Mouse (Mus musculus) kidney, postnatal 25 days (tissue): Measurements from ENCODE around the gene Ghdc.

Experiments
- DNase-seq, 2 experiments: peaks; one replicate each; pipeline ENCODE4 v3.0.0; 2021; ENCODE audit warnings: mixed read lengths in 2 of 2

Gene Ghdc

GRCm38 (mm10) chr11:100781763-100782475, 11.2 kb upstream of the Ghdc start:
- DNase-seq, result peak in 1 of 2 experiments; percentile 44

GRCm38 (mm10) chr11:100780247-100780646, 9.5 kb upstream of the Ghdc start:
- peak in 1 of 2 experiments; percentile 28 for DNase-seq

- no peak for DNase-seq
Measured at GRCm38 (mm10) chr11:100778069-100778468, 7.3 kb upstream of the Ghdc start.

- DNase-seq, result no peak
Measured at GRCm38 (mm10) chr11:100775921-100776320, 5.2 kb upstream of the Ghdc start.

GRCm38 (mm10) chr11:100774261-100774660, 3.5 kb upstream of the Ghdc start:
- DNase-seq, result no peak

- peak in 1 of 2 experiments; percentile 60 for DNase-seq
Measured at GRCm38 (mm10) chr11:100769980-100770379, 777 bp downstream of the Ghdc start.

GRCm38 (mm10) chr11:100767871-100768270, 2.9 kb downstream of the Ghdc start:
- peak; percentile 46 to 72 for DNase-seq

GRCm38 (mm10) chr11:100766726-100767125, 4.0 kb downstream of the Ghdc start:
- peak; percentile 56 to 86 for DNase-seq

- DNase-seq, result no peak
Measured at GRCm38 (mm10) chr11:100762831-100763230, 7.9 kb downstream of the Ghdc start, which contains the start of gene Hcrt. Gene Hcrt, minus strand, starts transcription at chr11:100762931.

GRCm38 (mm10) chr11:100761547-100762045, 9.2 kb downstream of the Ghdc start:
- DNase-seq, result peak; percentile 86 to 87

GRCm38 (mm10) chr11:100759611-100760233, 11.0 kb downstream of the Ghdc start, which contains the start of gene Kcnh4:
Gene Kcnh4, minus strand, starts transcription at chr11:100759942.
- DNase-seq, result peak; percentile 40 to 70

GRCm38 (mm10) chr11:100758707-100759610, 11.8 kb downstream of the Ghdc start:
- DNase-seq, result peak in 1 of 2 experiments; percentile 65

GRCm38 (mm10) chr11:100757566-100757965, 13.2 kb downstream of the Ghdc start:
- DNase-seq, result no peak

- no peak for DNase-seq
Measured at GRCm38 (mm10) chr11:100756476-100756875, 14.3 kb downstream of the Ghdc start.

GRCm38 (mm10) chr11:100754693-100755057, 16.1 kb downstream of the Ghdc start:
- DNase-seq, result no peak

- no peak for DNase-seq
Measured at GRCm38 (mm10) chr11:100754021-100754692, 16.6 kb downstream of the Ghdc start.

- peak in 1 of 2 experiments; percentile 47 for DNase-seq
Measured at GRCm38 (mm10) chr11:100752294-100752693, 18.5 kb downstream of the Ghdc start.

- no peak for DNase-seq
Measured at GRCm38 (mm10) chr11:100750127-100750526, 20.6 kb downstream of the Ghdc start.

- DNase-seq, result no peak
Measured at GRCm38 (mm10) chr11:100749469-100749868, 21.3 kb downstream of the Ghdc start.

GRCm38 (mm10) chr11:100748620-100749019, 22.1 kb downstream of the Ghdc start:
- DNase-seq, result no peak

GRCm38 (mm10) chr11:100747114-100747513, 23.6 kb downstream of the Ghdc start:
- DNase-seq, result no peak

GRCm38 (mm10) chr11:100746546-100746945, 24.2 kb downstream of the Ghdc start:
- DNase-seq, result no peak
